Mouse (Mus musculus): ENCODE data around the gene Myo3b.

DNA sequence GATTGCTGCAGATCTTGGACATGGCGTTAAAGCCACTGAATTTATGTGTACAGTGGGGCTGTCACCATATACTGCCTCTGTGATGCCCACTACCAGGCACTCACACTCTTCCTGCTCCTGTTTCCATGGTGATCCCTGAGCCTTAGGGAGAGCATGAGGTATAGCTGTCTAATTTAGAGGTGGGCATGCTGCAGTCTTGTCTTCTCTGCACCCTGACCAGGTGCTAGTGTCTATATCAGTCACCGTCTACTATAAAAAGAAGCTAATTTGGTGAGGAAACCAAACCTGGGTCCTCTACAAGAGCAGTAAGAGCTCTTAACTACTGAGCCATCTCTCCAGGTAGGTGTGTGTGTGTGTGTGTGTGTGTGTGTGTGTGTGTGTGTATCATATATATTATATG is 32.4 kb upstream of the Myo3b start:
- TF ChIP-seq POLR2A (IDR thresholded peaks at IDR 0.05; ENCODE audit: insufficient read length, low read depth) = no peak
- no peak for TF ChIP-seq POLR2AphosphoS2 (IDR thresholded peaks at IDR 0.05; ENCODE audit: insufficient read length, low read depth)
- TF ChIP-seq MAX (IDR thresholded peaks at IDR 0.05; ENCODE audit: low read depth) = no peak
- TF ChIP-seq USF1 (IDR thresholded peaks at IDR 0.05; ENCODE audit: low read depth) = no peak
- TF ChIP-seq MYOD1 (IDR thresholded peaks at IDR 0.05; ENCODE audit: control insufficient read depth in 1 of 3, insufficient read length in 2 of 3, low read depth in 2 of 3) = no peak
- TF ChIP-seq CEBPB (IDR thresholded peaks at IDR 0.05; ENCODE audit: insufficient read depth, poor library complexity, severe bottlenecking) = no peak
- TF ChIP-seq REST (IDR thresholded peaks at IDR 0.05; ENCODE audit: insufficient read depth, insufficient read length) = no peak
- no peak for TF ChIP-seq E2F4 (IDR thresholded peaks at IDR 0.05; ENCODE audit: insufficient read depth)
- no peak for TF ChIP-seq TCF12 (IDR thresholded peaks at IDR 0.05; ENCODE audit: insufficient read depth, poor library complexity, severe bottlenecking)
- no peak for TF ChIP-seq TCF3 (IDR thresholded peaks at IDR 0.05; ENCODE audit: insufficient read length, low read depth)
- TF ChIP-seq MYOG (IDR thresholded peaks at IDR 0.05; ENCODE audit: control insufficient read depth in 1 of 3, insufficient read depth in 1 of 3, insufficient read length in 2 of 3, low read depth in 2 of 3) = no peak

Data from myocyte (in vitro differentiated cells).